Mouse (Mus musculus) embryonic facial prominence, embryonic 12.5 days (tissue): Measurements from ENCODE around the gene Arfgap1. TPM values are rescaled to one million over a fixed set of nuclear protein-coding genes. Genes with fewer than 3 reads are reported as not detected.

ENCODE experiments used
- ATAC-seq: fragments of 200-750 bp; cut with Nextera tagmentation; 2 replicates; pipeline ENCODE4 v1.8.0; 2017; ENCODE audit not compliant: insufficient number of reproducible peaks, insufficient read depth, low FRiP score, low TSS enrichment
- H3K27ac ChIP-seq: fragments of 300-500 bp; sonication (generic); 2 replicates; pipeline ENCODE4 v1.5.1; 2016; ENCODE audit warnings: mild to moderate bottlenecking
- H3K27me3 ChIP-seq: fragments of 300-500 bp; sonication (generic); 2 replicates; pipeline ENCODE4 v1.6.1; 2016; ENCODE audit warnings: mild to moderate bottlenecking, moderate library complexity
- H3K36me3 ChIP-seq: fragments of 300-500 bp; sonication (generic); 2 replicates; pipeline ENCODE4 v1.6.1; 2016; ENCODE audit warnings: mild to moderate bottlenecking
- H3K4me1 ChIP-seq: fragments of 300-500 bp; sonication (generic); 2 replicates; pipeline ENCODE4 v1.6.1; 2016
- H3K4me2 ChIP-seq: fragments of 300-500 bp; sonication (generic); replicated peaks from 2 replicates; pipeline ENCODE4 v1.6.1; 2016; ENCODE audit warnings: mild to moderate bottlenecking, moderate library complexity
- H3K4me3 ChIP-seq: fragments of 300-500 bp; sonication (generic); 2 replicates; pipeline ENCODE4 v1.5.1; 2016; ENCODE audit warnings: mild to moderate bottlenecking
- H3K9ac ChIP-seq: fragments of 300-500 bp; sonication (generic); 2 replicates; pipeline ENCODE4 v1.6.1; 2016; ENCODE audit warnings: mild to moderate bottlenecking, moderate library complexity
- H3K9me3 ChIP-seq: fragments of 300-500 bp; sonication (generic); 2 replicates; pipeline ENCODE4 v1.6.1; 2016; ENCODE audit warnings: mild to moderate bottlenecking, moderate library complexity
- WGBS: fragments of 180-500 bp; shearing (Covaris S2); methylation state at CpG from one replicate; pipeline ENCODE4 v1.1.7; 2016; 5-methylcytosine and 5-hydroxymethylcytosine counted together
- polyA plus RNA-seq: library from polyadenylated mRNA; unstranded; fragments of >200 nt; fragmentation: Nextera tagmentation; extraction: Ambion mirVana; gene quantifications from 2 replicates; pipeline ENCODE4 v1.2.1, GENCODE M21; 2016

Arfgap1 gene
- polyA plus RNA-seq, result 113 and 116 TPM in 2 replicates

DNA sequence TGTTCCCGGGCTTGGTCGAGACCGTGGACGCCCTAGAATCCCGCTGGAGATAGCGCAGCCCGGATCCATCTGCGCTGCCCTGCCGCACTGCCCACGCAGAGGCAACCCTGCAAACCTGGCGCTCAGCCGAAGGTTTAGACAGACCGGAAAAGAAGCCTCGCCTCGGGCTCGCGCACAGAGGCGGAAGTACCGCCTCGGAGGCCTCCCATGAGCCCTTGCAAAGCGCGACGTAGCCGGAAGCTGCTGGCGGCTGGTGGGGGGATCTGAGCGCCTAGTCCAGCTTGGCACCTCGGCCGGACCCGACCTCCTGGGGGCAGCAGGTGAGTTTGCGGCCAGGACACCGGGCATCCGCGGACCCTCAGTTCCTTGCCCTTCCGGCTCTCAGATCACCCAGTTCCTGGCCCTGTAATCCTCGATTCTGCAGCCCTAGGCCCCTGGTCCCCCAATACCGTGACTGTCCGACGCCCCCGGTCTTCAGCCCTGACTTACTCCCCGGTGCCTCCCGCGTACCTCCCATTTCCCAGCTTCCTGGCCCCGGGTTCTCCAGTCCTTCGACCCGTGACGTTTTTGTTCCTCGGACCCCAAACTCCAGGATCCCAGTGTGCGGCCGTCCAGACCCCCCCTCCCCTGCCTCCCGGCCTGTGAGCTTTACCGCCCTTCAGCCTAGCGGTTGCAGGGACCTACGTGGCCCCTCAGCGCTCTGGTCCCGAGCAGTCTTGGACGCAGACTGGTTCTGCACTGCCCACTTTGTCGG is at the start of gene Arfgap1:
Gene Arfgap1, plus strand, starts transcription at position 216 of the 754 bp plus-strand sequence.
- Histone ChIP-seq H3K9ac (peak within 1 kb of the TSS; percentile 87), H3K4me1 (peaks cover 12% of the 10 kb centered on the region; the same call in 1 of the 2 replicates), H3K9me3 (no peaks in the 10 kb centered on the region), H3K27ac (peak within 1 kb of the TSS; percentile 77), H3K4me3 (peak within 1 kb of the TSS; percentile 76), H3K27me3 (no peaks in the 10 kb centered on the region), H3K4me2 (peak within 1 kb of the TSS; percentile 83), H3K36me3 (peaks cover 26% of the 10 kb centered on the region)
- ATAC-seq, result peak; percentile 85
- under 1% methylated on average over 57 of the region's 57 CpGs for WGBS

- ATAC-seq, result peak; percentile 32
Observed at GRCm38 (mm10) chr2:180919913-180920809, 46.9 kb upstream of the Arfgap1 start.

GRCm38 (mm10) chr2:180920810-180921400 is 46.1 kb upstream of the Arfgap1 start, which contains the start of gene Ythdf1:
TSS of gene Ythdf1 (minus strand) at chr2:180920949.
- Histone ChIP-seq H3K4me3 (peak within 1 kb of the TSS; percentile 98), H3K36me3 (peaks cover 16% of the 10 kb centered on the region; the same call in 1 of the 2 replicates), H3K27me3 (no peaks in the 10 kb centered on the region), H3K9me3 (no peaks in the 10 kb centered on the region), H3K4me2 (peak within 1 kb of the TSS; percentile 79), H3K27ac (peak within 1 kb of the TSS; percentile 83), H3K9ac (peak within 1 kb of the TSS; percentile 99), H3K4me1 (peaks cover 15% of the 10 kb centered on the region)
- under 1% methylated on average over 56 of the region's 56 CpGs for WGBS
- ATAC-seq, result peak; percentile 89

More at GRCm38 (mm10) chr2:180919913-180920809, 46.9 kb upstream of the Arfgap1 start:
- no peaks in the 10 kb centered on the region for H3K27me3 ChIP-seq
- WGBS, result under 1% methylated on average over 61 of the region's 61 CpGs
- peak overlapping the region; percentile 79 for H3K4me2 ChIP-seq
- H3K27ac ChIP-seq, result peak overlapping the region; percentile 83
- peak overlapping the region; percentile 98 for H3K4me3 ChIP-seq
- no peaks in the 10 kb centered on the region for H3K9me3 ChIP-seq
- peaks cover 21% of the 10 kb centered on the region; the same call in 1 of the 2 replicates for H3K36me3 ChIP-seq
- H3K9ac ChIP-seq, result peak overlapping the region; percentile 99
- H3K4me1 ChIP-seq, result peaks cover 20% of the 10 kb centered on the region

DNA sequence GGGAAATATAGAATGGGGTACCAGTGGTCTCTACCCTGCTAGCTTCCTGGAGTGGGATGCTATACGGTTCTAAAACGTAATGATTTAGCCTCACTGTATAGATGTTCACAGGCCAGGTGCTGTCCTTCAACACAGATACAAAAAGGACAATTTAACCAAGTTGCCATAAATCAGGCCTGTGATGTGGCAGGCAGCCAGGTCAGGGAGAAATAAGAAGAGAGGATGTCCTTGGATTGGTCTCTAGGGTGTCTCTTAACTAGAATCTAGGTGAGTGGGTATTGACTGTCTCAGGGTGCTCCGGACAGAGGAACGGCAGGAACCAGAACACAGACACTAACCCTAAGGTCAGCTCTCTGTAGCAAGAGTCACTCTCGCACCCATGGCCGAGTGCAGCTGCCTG is 44.3 kb upstream of the Arfgap1 start:
- no peak overlapping the region for H3K27ac ChIP-seq
- no peak overlapping the region for H3K4me3 ChIP-seq
- 87% methylated on average over 6 of the region's 6 CpGs for WGBS
- no peaks in the 10 kb centered on the region for H3K9me3 ChIP-seq
- no peak overlapping the region for H3K4me2 ChIP-seq
- no peak for ATAC-seq
- H3K9ac ChIP-seq, result no peak overlapping the region
- no peaks in the 10 kb centered on the region for H3K27me3 ChIP-seq
- peaks cover 7% of the 10 kb centered on the region; the same call in 1 of the 2 replicates for H3K4me1 ChIP-seq
- peaks cover 8% of the 10 kb centered on the region; the same call in 1 of the 2 replicates for H3K36me3 ChIP-seq

GRCm38 (mm10) chr2:180925176-180925575 is 41.8 kb upstream of the Arfgap1 start:
- WGBS, result 6% methylated on average over 4 of the region's 4 CpGs
- Histone ChIP-seq H3K4me1 (no peaks in the 10 kb centered on the region), H3K4me2 (no peak overlapping the region), H3K27me3 (no peaks in the 10 kb centered on the region), H3K4me3 (no peak overlapping the region), H3K9ac (no peak overlapping the region), H3K9me3 (no peaks in the 10 kb centered on the region), H3K27ac (no peak overlapping the region), H3K36me3 (no peaks in the 10 kb centered on the region)
- ATAC-seq, result no peak

GRCm38 (mm10) chr2:180928723-180929122 is 38.3 kb upstream of the Arfgap1 start, which contains the start of gene Birc7:
TSS of gene Birc7 (plus strand) at chr2:180929023.
- no peak within 1 kb of the TSS for H3K4me3 ChIP-seq
- 0 out of 2 replicates have a peak, but pooled peaks cover 3% of the 10 kb centered on the region for H3K4me1 ChIP-seq
- 46% methylated on average over 4 of the region's 4 CpGs for WGBS
- no peaks in the 10 kb centered on the region for H3K9me3 ChIP-seq
- no peak within 1 kb of the TSS for H3K4me2 ChIP-seq
- H3K36me3 ChIP-seq, result no peaks in the 10 kb centered on the region
- no peak for ATAC-seq
- H3K27ac ChIP-seq, result no peak within 1 kb of the TSS
- H3K27me3 ChIP-seq, result no peaks in the 10 kb centered on the region
- H3K9ac ChIP-seq, result no peak within 1 kb of the TSS

- no peaks in the 10 kb centered on the region for H3K36me3 ChIP-seq
- 0 out of 2 replicates have a peak, but pooled peaks cover 3% of the 10 kb centered on the region for H3K4me1 ChIP-seq
- H3K4me2 ChIP-seq, result no peak overlapping the region
- no peaks in the 10 kb centered on the region for H3K27me3 ChIP-seq
- no peak overlapping the region for H3K9ac ChIP-seq
- H3K9me3 ChIP-seq, result no peaks in the 10 kb centered on the region
- no peak overlapping the region for H3K4me3 ChIP-seq
- 74% methylated on average over 1 of the region's 1 CpGs for WGBS
- no peak overlapping the region for H3K27ac ChIP-seq
- no peak for ATAC-seq
Observed at GRCm38 (mm10) chr2:180932418-180932817, 34.6 kb upstream of the Arfgap1 start.

GRCm38 (mm10) chr2:180940187-180940586 is 26.8 kb upstream of the Arfgap1 start:
- Histone ChIP-seq H3K4me3 (no peak overlapping the region), H3K9ac (no peak overlapping the region), H3K27ac (no peak overlapping the region), H3K4me1 (no peaks in the 10 kb centered on the region), H3K4me2 (no peak overlapping the region), H3K9me3 (no peaks in the 10 kb centered on the region), H3K27me3 (no peaks in the 10 kb centered on the region), H3K36me3 (no peaks in the 10 kb centered on the region)
- ATAC-seq, result no peak

DNA sequence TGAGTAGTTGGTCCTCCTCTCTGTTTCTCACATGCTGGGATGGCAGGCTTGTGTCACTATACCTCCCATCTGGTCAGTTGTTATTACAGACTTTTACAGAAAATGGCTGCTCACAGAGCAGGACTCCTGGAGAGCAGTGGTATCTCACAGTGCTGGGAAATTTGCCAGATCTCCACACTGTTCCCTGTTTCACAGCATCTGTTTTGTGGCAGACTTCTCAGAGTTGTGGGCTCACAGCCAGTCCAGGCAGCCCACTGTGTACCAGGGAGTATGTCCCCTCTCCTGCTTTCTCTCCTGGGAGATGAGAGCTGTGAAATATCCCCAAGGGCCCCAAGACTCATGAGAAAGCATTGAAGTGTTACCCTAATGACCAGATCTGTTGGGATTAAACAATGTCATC is 25.2 kb upstream of the Arfgap1 start:
- Histone ChIP-seq H3K4me1 (no peaks in the 10 kb centered on the region), H3K4me2 (no peak overlapping the region), H3K9me3 (no peaks in the 10 kb centered on the region), H3K27ac (no peak overlapping the region), H3K9ac (no peak overlapping the region), H3K36me3 (no peaks in the 10 kb centered on the region), H3K27me3 (no peaks in the 10 kb centered on the region), H3K4me3 (no peak overlapping the region)
- no peak for ATAC-seq

DNA sequence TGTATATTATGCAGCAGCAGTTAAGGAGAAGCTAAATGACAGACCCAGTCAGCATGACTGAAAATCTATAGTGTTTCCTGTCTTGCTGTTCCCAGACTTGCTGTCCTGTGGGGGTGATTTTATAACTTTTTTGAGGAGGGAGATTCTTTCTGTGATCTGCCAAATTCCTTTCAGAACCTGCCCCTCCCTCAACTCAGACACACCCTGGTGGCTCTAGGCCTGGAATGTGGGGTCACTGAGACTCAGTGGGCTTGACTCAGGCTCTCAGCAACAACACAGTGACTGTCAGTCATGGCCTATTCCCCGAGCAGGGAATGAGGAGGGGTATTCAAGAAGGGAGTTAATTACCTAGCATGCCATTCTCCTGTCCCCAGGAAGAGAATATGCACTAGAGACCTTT is 17.1 kb upstream of the Arfgap1 start:
- no peak overlapping the region for H3K4me3 ChIP-seq

DNA sequence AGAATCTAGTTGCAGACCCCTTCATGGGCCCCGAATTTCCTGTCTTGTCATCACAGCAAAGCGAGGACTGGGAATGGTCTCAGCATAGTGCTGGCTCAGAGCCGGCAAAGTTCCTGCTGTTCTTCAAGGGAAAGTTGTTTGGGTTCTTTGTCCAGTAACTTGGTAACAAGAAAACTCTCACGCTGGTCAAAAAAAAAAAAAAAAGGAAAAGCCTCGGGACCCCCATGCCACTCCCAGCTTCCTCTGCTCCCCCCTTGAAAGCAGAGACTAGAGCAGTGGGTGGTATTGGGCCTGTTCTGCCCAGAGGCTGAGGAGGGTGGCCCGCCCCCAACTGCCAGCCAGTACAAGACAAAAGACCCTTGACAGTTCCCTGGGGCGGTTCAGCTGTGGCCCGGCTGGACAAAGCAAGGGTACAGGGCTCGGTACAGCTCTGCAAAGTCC is 14.3 kb upstream of the Arfgap1 start:
- Histone ChIP-seq H3K27ac (no peak overlapping the region), H3K36me3 (no peaks in the 10 kb centered on the region), H3K4me3 (peak overlapping the region; percentile 58), H3K9me3 (no peaks in the 10 kb centered on the region), H3K27me3 (peaks cover 20% of the 10 kb centered on the region), H3K4me1 (peaks cover 18% of the 10 kb centered on the region), H3K4me2 (peak overlapping the region; percentile 94), H3K9ac (no peak overlapping the region)
- 10% methylated on average over 9 of the region's 9 CpGs for WGBS
- ATAC-seq, result no peak

More for the DNA sequence above, 17.1 kb upstream of the Arfgap1 start:
- Histone ChIP-seq H3K27ac (no peak overlapping the region), H3K4me1 (peaks cover 16% of the 10 kb centered on the region), H3K27me3 (0 out of 2 replicates have a peak, but pooled peaks cover 16% of the 10 kb centered on the region), H3K36me3 (no peaks in the 10 kb centered on the region), H3K9me3 (no peaks in the 10 kb centered on the region), H3K4me2 (no peak overlapping the region), H3K9ac (no peak overlapping the region)
- 8% methylated on average over 1 of the region's 1 CpGs for whole genome bisulfite sequencing
- ATAC-seq, result no peak
